Mouse (Mus musculus) brain, embryonic 14.5 days (tissue): ENCODE data around the gene Rab11fip5.

ENCODE experiments used
- CTCF ChIP-seq: fragments of 200-500 bp; IDR thresholded peaks from 2 replicates; pipeline ENCODE4 v1.5.1; 2012; ENCODE audit warnings: inconsistent platforms, mild to moderate bottlenecking, moderate library complexity, borderline replicate concordance; ENCODE audit not compliant: insufficient read depth, insufficient read length; ENCODE audit errors: extremely low read depth
- POLR2A ChIP-seq: fragments of 200-500 bp; IDR thresholded peaks from 2 replicates; pipeline ENCODE4 v1.6.1; 2012; ENCODE audit warnings: mild to moderate bottlenecking, inconsistent platforms, borderline replicate concordance; ENCODE audit not compliant: poor library complexity, insufficient read depth, insufficient read length, severe bottlenecking; ENCODE audit errors: extremely low read depth

DNA sequence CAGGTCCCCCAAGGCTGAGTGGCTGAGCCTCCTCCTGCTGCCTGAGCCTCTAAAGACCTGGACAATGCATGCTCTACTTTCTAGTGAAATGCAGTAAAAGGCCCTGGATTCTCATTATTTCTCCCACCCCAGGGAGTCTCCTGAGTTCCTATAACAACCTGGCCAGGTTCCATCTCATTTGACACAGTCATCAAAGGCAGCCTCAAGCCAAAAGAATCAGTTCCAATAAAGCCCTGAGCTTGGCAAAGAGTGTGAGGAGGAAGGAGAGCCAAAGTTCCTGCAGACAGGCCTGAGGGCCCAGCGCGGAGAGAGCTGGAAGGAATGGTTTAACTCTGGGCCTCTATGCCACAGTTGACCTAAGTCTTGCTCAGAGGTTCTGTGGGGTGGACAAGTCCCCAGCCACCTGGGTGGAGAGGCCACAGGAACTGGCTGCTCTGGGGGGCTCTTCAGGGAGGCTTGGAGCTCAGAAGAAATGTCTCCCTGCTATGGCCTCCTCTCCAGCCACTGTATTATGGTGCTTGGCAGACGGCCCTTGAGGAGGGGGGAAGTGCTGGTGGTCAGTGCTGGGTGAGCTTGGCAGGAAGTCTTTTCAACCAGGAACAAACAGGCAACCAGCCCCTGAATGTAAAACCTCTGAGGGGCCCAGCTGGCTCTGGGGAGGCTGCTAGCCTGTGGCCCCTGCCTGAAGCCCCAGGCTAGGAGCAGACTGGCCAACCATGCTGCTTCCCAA is 71.9 kb downstream of the Rab11fip5 start:
- TF ChIP-seq CTCF, result no peak
- TF ChIP-seq POLR2A, result no peak
